Mouse (Mus musculus) stomach, embryonic 14.5 days (tissue): ENCODE results near the gene F3. TPM values are rescaled to one million over a fixed set of nuclear protein-coding genes. Genes with fewer than 3 reads are reported as not detected.

Source experiments
- ATAC-seq: fragments of 200-750 bp; cut with Nextera tagmentation; 2 replicates; pipeline ENCODE4 v1.8.0; 2017; ENCODE audit warnings: low read depth, moderate TSS enrichment; ENCODE audit not compliant: insufficient number of reproducible peaks, insufficient read depth, low FRiP score
- H3K27ac ChIP-seq: fragments of 300-500 bp; sonication (generic); 2 replicates; pipeline ENCODE4 v1.5.1; 2014; ENCODE audit warnings: mild to moderate bottlenecking, low read length, moderate library complexity, mixed read lengths
- H3K27me3 ChIP-seq: fragments of 300-500 bp; sonication (generic); 2 replicates; pipeline ENCODE4 v1.6.1; 2014; ENCODE audit warnings: low read length, control low read depth, mixed read lengths; ENCODE audit not compliant: control insufficient read depth, insufficient read depth
- H3K36me3 ChIP-seq: fragments of 300-500 bp; sonication (generic); 2 replicates; pipeline ENCODE4 v1.6.1; 2014; ENCODE audit warnings: mild to moderate bottlenecking, control low read depth, low read length, moderate library complexity, mixed read lengths; ENCODE audit not compliant: control insufficient read depth, insufficient read depth
- H3K4me1 ChIP-seq: fragments of 300-500 bp; sonication (generic); 2 replicates; pipeline ENCODE4 v1.6.1; 2014; ENCODE audit warnings: low read length, control low read depth, mixed read lengths; ENCODE audit not compliant: control insufficient read depth, insufficient read depth
- H3K4me2 ChIP-seq: fragments of 300-500 bp; sonication (generic); replicated peaks from 2 replicates; pipeline ENCODE4 v1.6.1; 2014; ENCODE audit warnings: low read depth, low read length, control low read depth
- H3K4me3 ChIP-seq: fragments of 300-500 bp; sonication (generic); 2 replicates; pipeline ENCODE4 v1.5.1; 2014; ENCODE audit warnings: low read depth, low read length, control low read depth
- H3K9ac ChIP-seq: fragments of 300-500 bp; sonication (generic); replicated peaks from 2 replicates; pipeline ENCODE4 v1.6.1; 2014; ENCODE audit warnings: low read depth, mild to moderate bottlenecking, control low read depth, low read length, moderate library complexity, mixed read lengths
- H3K9me3 ChIP-seq: fragments of 300-500 bp; sonication (generic); 2 replicates; pipeline ENCODE4 v1.6.1; 2016; ENCODE audit warnings: low read depth, low read length, control low read depth; ENCODE audit not compliant: control insufficient read depth
- WGBS: fragments of 180-500 bp; shearing (Covaris S2); extraction: QIAGEN DNeasy Blood & Tissue Kit; methylation state at CpG from one replicate; pipeline ENCODE4 v1.1.7; 2014; 5-methylcytosine and 5-hydroxymethylcytosine counted together
- polyA plus RNA-seq: library from polyadenylated mRNA; unstranded; fragments of >200 nt; fragmentation: Nextera tagmentation; extraction: Ambion mirVana; gene quantifications from 2 replicates; pipeline ENCODE4 v1.2.1, GENCODE M21; 2014

The F3 gene
- polyA plus RNA-seq, 1 experiment from 2014 or later, result 22.3 TPM

DNA sequence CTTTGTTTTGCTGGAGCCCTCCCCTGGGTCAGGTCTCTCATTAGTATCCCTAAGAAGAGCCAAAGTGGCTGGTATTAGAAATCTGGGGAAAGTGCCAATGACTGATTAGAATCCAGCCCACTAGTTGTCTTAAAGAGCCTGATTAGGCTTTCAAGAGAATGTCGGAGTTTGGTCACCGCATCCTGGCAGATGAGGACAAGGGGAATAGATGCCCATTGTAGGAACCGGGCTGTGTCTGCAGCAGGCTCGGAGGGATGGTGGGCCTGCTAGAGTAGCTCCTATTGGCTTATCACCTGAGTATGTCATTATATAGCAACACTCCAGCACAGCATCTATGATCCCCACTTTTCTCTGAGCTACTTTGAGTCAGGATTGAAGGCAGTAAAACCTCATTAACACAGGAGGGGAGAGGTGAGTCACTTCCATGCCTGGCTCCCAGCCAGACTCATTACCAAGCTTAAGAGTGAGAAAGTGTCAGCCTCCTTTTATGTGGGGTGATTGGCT is 36.9 kb upstream of the F3 start:
- Histone ChIP-seq H3K4me2 (no peak overlapping the region), H3K36me3 (no peaks in the 10 kb centered on the region), H3K4me1 (no peaks in the 10 kb centered on the region), H3K9me3 (no peaks in the 10 kb centered on the region), H3K27me3 (no peaks in the 10 kb centered on the region), H3K9ac (no peak overlapping the region), H3K27ac (no peak overlapping the region), H3K4me3 (no peak overlapping the region)
- 81% methylated on average over 4 of the region's 4 CpGs for WGBS
- ATAC-seq, result no peak

DNA sequence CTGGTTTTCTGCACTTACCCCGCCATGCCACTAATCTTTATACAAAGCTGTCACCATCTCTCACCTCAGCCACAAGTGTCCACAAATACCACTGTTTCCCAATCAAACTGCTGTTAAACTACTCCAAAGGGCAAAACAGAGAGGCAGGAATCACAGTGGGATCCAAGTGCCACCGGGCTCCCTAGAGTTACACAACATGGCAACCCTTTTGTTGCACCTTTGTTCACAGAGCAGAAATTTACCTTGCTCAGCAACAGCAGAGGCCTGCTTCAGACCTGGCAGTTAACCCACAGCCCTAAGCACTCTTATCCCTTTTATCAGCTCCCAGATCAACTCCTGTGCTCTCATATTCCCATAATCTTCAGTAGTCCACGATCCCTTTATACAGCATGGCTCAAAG is 35.6 kb upstream of the F3 start:
- Histone ChIP-seq H3K4me1 (no peaks in the 10 kb centered on the region), H3K4me2 (no peak overlapping the region), H3K4me3 (no peak overlapping the region), H3K9me3 (no peaks in the 10 kb centered on the region), H3K36me3 (no peaks in the 10 kb centered on the region), H3K9ac (no peak overlapping the region), H3K27ac (no peak overlapping the region), H3K27me3 (no peaks in the 10 kb centered on the region)
- 88% methylated on average over 3 of the region's 3 CpGs for WGBS
- ATAC-seq, result no peak

DNA sequence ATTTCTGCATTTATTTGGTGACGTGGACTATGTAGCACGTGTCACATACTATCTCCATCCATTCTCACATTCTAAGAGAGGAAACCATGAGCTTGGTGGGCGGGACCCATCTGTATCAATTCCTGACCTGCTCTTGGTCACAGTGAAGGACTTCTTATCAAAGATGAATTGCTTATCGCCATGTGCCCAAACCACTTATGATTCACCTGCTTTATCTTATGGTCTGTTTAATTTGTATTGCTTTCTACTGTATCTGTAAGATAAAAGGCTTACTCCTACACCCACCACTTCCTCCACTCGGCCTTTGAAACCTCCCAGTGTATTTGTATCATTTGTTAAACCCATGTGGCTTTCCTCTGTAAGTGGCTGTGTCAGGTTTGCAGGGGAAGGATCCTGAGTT is 34.3 kb upstream of the F3 start:
- Histone ChIP-seq H3K9me3 (no peaks in the 10 kb centered on the region), H3K4me3 (no peak overlapping the region), H3K9ac (no peak overlapping the region), H3K27me3 (no peaks in the 10 kb centered on the region), H3K36me3 (no peaks in the 10 kb centered on the region), H3K27ac (no peak overlapping the region), H3K4me2 (no peak overlapping the region), H3K4me1 (no peaks in the 10 kb centered on the region)
- WGBS, result 71% methylated on average over 5 of the region's 5 CpGs
- no peak for ATAC-seq

DNA sequence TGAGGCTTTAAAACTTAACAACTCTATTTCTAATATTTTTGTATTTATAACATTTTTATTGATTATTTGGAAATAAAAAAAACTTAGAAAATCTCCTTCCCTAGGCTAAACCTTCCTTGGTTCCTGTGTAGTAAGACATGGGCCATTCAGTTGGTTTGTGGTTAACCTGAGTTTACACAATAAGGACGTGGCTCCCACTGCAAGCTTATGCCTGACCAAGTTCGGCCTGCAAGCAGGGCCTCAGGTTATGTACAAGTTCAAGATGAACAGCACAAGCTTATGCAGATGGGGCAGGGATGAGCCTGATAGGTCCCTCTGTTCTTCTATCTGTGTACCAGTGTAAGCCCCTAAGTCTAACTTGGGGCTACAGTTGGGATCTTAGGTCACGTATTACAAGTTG is 33.6 kb upstream of the F3 start:
- no peaks in the 10 kb centered on the region for H3K36me3 ChIP-seq
- no peak overlapping the region for H3K4me2 ChIP-seq
- H3K27ac ChIP-seq, result no peak overlapping the region
- no peak overlapping the region for H3K4me3 ChIP-seq
- no peak for ATAC-seq
- 87% methylated on average over 3 of the region's 3 CpGs for WGBS
- no peak overlapping the region for H3K9ac ChIP-seq
- no peaks in the 10 kb centered on the region for H3K4me1 ChIP-seq
- no peaks in the 10 kb centered on the region for H3K27me3 ChIP-seq
- no peaks in the 10 kb centered on the region for H3K9me3 ChIP-seq

DNA sequence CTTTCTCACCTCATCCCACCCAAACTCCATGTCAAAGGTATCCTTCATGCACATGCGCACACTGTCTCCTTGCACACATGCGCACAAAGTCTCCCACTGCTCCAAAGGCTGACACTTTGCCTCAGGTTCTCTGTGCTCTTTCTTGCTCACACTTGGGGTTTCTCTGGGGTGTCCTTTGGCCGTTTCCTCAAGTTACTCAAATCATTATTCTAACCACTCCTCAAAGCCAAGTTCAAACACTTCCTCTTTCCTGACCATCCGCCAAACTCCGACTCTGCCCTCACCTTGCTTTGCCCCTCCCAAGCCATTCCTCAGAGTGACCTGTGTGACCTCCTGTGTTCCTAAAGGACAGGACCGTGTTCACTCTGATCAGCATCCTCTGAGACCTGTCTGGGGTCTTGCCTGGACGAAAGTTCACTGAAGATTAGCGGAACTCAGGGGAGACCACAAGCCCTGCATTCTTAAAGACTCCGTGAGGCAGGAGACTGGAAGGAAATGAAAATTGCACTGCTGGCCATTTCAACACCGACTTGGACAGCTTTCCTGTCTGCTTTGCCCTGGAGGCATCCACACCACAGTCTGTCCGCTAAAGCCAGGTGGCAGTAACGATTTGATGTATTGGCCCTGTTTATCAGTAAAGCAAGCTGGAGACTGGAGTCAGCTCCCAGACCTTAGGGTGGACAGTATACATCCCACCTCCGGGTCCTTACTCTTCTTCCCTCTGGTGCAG is 30.2 kb upstream of the F3 start:
- Histone ChIP-seq H3K9ac (no peak overlapping the region), H3K4me1 (no peaks in the 10 kb centered on the region), H3K4me3 (no peak overlapping the region), H3K9me3 (no peaks in the 10 kb centered on the region), H3K36me3 (no peaks in the 10 kb centered on the region), H3K27ac (no peak overlapping the region), H3K4me2 (no peak overlapping the region), H3K27me3 (no peaks in the 10 kb centered on the region)
- ATAC-seq, result no peak
- 70% methylated on average over 13 of the region's 13 CpGs for WGBS

DNA sequence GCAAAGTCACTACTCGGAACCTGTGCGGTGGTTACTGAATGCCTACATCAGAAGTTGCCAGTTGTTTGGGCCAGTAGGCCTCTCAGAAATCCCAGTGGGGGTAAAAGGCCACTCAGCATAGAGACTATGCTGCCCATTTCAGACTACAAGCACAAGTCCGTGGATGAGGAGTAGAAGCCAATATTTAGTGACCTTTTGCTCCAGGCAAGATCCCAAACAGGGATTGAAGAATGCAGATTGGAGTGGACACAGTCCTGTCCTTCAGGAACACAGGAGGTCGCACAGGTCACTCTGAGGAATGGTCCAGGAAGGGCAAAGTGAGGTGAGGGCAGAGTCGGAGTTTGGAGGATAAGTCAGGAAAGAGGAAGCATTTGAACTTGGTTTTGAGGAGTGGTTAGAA is 29.6 kb upstream of the F3 start:
- Histone ChIP-seq H3K4me2 (no peak overlapping the region), H3K4me3 (no peak overlapping the region), H3K9ac (no peak overlapping the region), H3K27me3 (no peaks in the 10 kb centered on the region), H3K27ac (no peak overlapping the region), H3K36me3 (no peaks in the 10 kb centered on the region), H3K9me3 (no peaks in the 10 kb centered on the region), H3K4me1 (no peaks in the 10 kb centered on the region)
- ATAC-seq, result no peak
- 76% methylated on average over 5 of the region's 5 CpGs for WGBS

DNA sequence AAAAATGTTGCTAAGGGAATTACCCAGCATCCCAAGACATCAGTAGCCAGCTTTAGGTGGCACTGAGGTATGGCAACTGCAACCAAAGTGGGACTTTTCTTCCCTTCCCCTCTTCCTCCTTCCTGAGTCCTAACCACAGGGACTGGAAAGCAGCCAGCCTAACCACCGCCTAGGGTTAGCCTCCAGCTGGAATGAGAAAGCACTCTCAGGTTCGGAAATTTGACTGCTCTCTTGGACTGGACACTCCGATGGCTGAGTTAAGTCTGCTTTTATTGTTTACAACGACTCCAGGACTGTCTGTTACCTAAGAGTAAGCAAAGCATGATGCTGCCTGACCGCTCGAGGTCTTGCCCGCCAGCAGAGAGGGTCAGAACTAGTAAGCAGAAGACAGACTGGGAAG is 26.2 kb upstream of the F3 start:
- 0 out of 2 replicates have a peak, but pooled peaks cover 3% of the 10 kb centered on the region for H3K4me1 ChIP-seq
- no peaks in the 10 kb centered on the region for H3K27me3 ChIP-seq
- H3K36me3 ChIP-seq, result no peaks in the 10 kb centered on the region
- WGBS, result 78% methylated on average over 7 of the region's 7 CpGs
- H3K9ac ChIP-seq, result no peak overlapping the region
- no peaks in the 10 kb centered on the region for H3K9me3 ChIP-seq
- H3K27ac ChIP-seq, result no peak overlapping the region
- no peak for ATAC-seq
- no peak overlapping the region for H3K4me3 ChIP-seq
- H3K4me2 ChIP-seq, result no peak overlapping the region

DNA sequence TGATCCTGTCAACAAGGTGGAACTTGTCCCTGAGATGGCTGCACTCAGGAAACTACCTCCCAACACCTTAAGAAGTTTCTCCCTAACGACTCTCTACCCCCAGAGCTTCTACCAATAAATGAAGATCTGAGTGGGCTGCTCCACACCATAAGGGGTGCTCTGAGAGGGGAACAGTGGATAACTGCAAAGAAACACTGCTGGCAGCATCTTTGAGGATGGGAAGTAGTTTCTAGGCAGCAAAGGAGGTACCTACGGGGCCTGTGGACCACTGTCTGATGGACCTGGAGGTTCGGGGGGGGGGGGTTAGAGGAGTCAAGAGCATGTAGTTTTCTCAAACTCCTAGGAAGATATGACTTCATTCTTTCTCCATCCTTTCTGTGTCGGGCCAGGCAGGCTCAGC is 23.9 kb upstream of the F3 start:
- Histone ChIP-seq H3K4me3 (no peak overlapping the region), H3K4me2 (no peak overlapping the region), H3K27ac (no peak overlapping the region), H3K9me3 (no peaks in the 10 kb centered on the region), H3K4me1 (0 out of 2 replicates have a peak, but pooled peaks cover 3% of the 10 kb centered on the region), H3K36me3 (no peaks in the 10 kb centered on the region), H3K9ac (no peak overlapping the region), H3K27me3 (no peaks in the 10 kb centered on the region)
- ATAC-seq, result no peak
- 77% methylated on average over 4 of the region's 4 CpGs for WGBS

DNA sequence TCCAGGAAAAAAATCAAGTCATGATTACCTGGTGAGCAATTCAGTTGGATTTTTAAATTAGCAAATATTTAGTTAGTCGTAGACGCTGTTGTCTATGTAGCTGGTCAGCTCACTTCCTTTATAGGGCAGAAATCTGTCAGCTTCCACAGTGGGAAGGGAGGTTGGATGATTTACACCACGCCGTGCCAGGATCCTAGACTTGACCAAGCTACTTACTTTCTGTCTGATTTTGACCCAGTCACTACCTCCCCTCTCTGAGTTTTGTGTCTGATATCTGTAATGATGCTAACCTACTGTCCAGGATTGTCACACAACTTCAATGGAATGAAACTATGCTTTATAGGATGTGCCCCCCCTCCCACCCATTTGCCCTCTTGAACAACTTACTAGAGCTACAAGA is 23.5 kb upstream of the F3 start:
- Histone ChIP-seq H3K27ac (no peak overlapping the region), H3K36me3 (no peaks in the 10 kb centered on the region)

More for the DNA sequence above, 23.5 kb upstream of the F3 start:
- WGBS, result 82% methylated on average over 4 of the region's 4 CpGs
- Histone ChIP-seq H3K9me3 (no peaks in the 10 kb centered on the region), H3K4me3 (no peak overlapping the region), H3K9ac (no peak overlapping the region), H3K27me3 (no peaks in the 10 kb centered on the region), H3K4me1 (0 out of 2 replicates have a peak, but pooled peaks cover 3% of the 10 kb centered on the region), H3K4me2 (no peak overlapping the region)
- no peak for ATAC-seq
